Mouse (Mus musculus) embryonic facial prominence, embryonic 12.5 days (tissue): ENCODE measurements around the gene Slc36a3. TPM values are rescaled to one million over a fixed set of nuclear protein-coding genes. Genes with fewer than 3 reads are reported as not detected.

ENCODE experiments used
- ATAC-seq: fragments of 200-750 bp; cut with Nextera tagmentation; 2 replicates; pipeline ENCODE4 v1.8.0; 2017; ENCODE audit not compliant: insufficient number of reproducible peaks, insufficient read depth, low FRiP score, low TSS enrichment
- H3K27ac ChIP-seq: fragments of 300-500 bp; sonication (generic); 2 replicates; pipeline ENCODE4 v1.5.1; 2016; ENCODE audit warnings: mild to moderate bottlenecking
- H3K27me3 ChIP-seq: fragments of 300-500 bp; sonication (generic); 2 replicates; pipeline ENCODE4 v1.6.1; 2016; ENCODE audit warnings: mild to moderate bottlenecking, moderate library complexity
- H3K36me3 ChIP-seq: fragments of 300-500 bp; sonication (generic); 2 replicates; pipeline ENCODE4 v1.6.1; 2016; ENCODE audit warnings: mild to moderate bottlenecking
- H3K4me1 ChIP-seq: fragments of 300-500 bp; sonication (generic); 2 replicates; pipeline ENCODE4 v1.6.1; 2016
- H3K4me2 ChIP-seq: fragments of 300-500 bp; sonication (generic); replicated peaks from 2 replicates; pipeline ENCODE4 v1.6.1; 2016; ENCODE audit warnings: mild to moderate bottlenecking, moderate library complexity
- H3K4me3 ChIP-seq: fragments of 300-500 bp; sonication (generic); 2 replicates; pipeline ENCODE4 v1.5.1; 2016; ENCODE audit warnings: mild to moderate bottlenecking
- H3K9ac ChIP-seq: fragments of 300-500 bp; sonication (generic); 2 replicates; pipeline ENCODE4 v1.6.1; 2016; ENCODE audit warnings: mild to moderate bottlenecking, moderate library complexity
- H3K9me3 ChIP-seq: fragments of 300-500 bp; sonication (generic); 2 replicates; pipeline ENCODE4 v1.6.1; 2016; ENCODE audit warnings: mild to moderate bottlenecking, moderate library complexity
- WGBS: fragments of 180-500 bp; shearing (Covaris S2); methylation state at CpG from one replicate; pipeline ENCODE4 v1.1.7; 2016; 5-methylcytosine and 5-hydroxymethylcytosine counted together
- polyA plus RNA-seq: library from polyadenylated mRNA; unstranded; fragments of >200 nt; fragmentation: Nextera tagmentation; extraction: Ambion mirVana; gene quantifications from 2 replicates; pipeline ENCODE4 v1.2.1, GENCODE M21; 2016

Gene Slc36a3
- not detected in 2 replicates for polyA plus RNA-seq

GRCm38 (mm10) chr11:55151608-55152007 is at the start of gene Slc36a3:
Gene Slc36a3 (minus strand): TSS chr11:55151708.
- Histone ChIP-seq H3K4me2 (no peak within 1 kb of the TSS), H3K36me3 (no peaks in the 10 kb centered on the region), H3K27ac (no peak within 1 kb of the TSS), H3K27me3 (no peaks in the 10 kb centered on the region), H3K4me3 (no peak within 1 kb of the TSS), H3K9me3 (no peaks in the 10 kb centered on the region), H3K9ac (no peak within 1 kb of the TSS), H3K4me1 (no peaks in the 10 kb centered on the region)
- ATAC-seq = no peak
- WGBS = 77% methylated on average over 3 of the region's 3 CpGs

GRCm38 (mm10) chr11:55197740-55198510 is 46.4 kb upstream of the Slc36a3 start:
- no peak for ATAC-seq
- Histone ChIP-seq H3K9me3 (no peaks in the 10 kb centered on the region), H3K27me3 (0 out of 2 replicates have a peak, but pooled peaks cover 3% of the 10 kb centered on the region), H3K4me3 (no peak overlapping the region), H3K4me2 (no peak overlapping the region), H3K27ac (no peak overlapping the region), H3K4me1 (no peaks in the 10 kb centered on the region), H3K9ac (no peak overlapping the region), H3K36me3 (no peaks in the 10 kb centered on the region)
- WGBS = 79% methylated on average over 8 of the region's 8 CpGs

GRCm38 (mm10) chr11:55197086-55197485 is 45.6 kb upstream of the Slc36a3 start:
- Histone ChIP-seq H3K4me2 (no peak overlapping the region), H3K4me3 (no peak overlapping the region), H3K27me3 (no peaks in the 10 kb centered on the region), H3K27ac (no peak overlapping the region), H3K9ac (no peak overlapping the region), H3K36me3 (no peaks in the 10 kb centered on the region), H3K4me1 (no peaks in the 10 kb centered on the region), H3K9me3 (no peaks in the 10 kb centered on the region)
- 67% methylated on average over 6 of the region's 6 CpGs for whole genome bisulfite sequencing
- no peak for ATAC-seq

GRCm38 (mm10) chr11:55190216-55190615 is 38.7 kb upstream of the Slc36a3 start:
- Histone ChIP-seq H3K4me2 (no peak overlapping the region), H3K27ac (no peak overlapping the region), H3K27me3 (no peaks in the 10 kb centered on the region), H3K4me1 (no peaks in the 10 kb centered on the region), H3K9ac (no peak overlapping the region), H3K36me3 (no peaks in the 10 kb centered on the region), H3K9me3 (no peaks in the 10 kb centered on the region), H3K4me3 (no peak overlapping the region)
- no peak for ATAC-seq
- WGBS = 90% methylated on average over 3 of the region's 3 CpGs

GRCm38 (mm10) chr11:55187777-55188176 is 36.3 kb upstream of the Slc36a3 start:
- WGBS = 88% methylated on average over 6 of the region's 6 CpGs
- H3K36me3 ChIP-seq = no peaks in the 10 kb centered on the region
- H3K4me3 ChIP-seq = no peak overlapping the region
- no peak overlapping the region for H3K27ac ChIP-seq
- ATAC-seq = no peak
- no peak overlapping the region for H3K9ac ChIP-seq
- H3K27me3 ChIP-seq = no peaks in the 10 kb centered on the region
- H3K4me1 ChIP-seq = no peaks in the 10 kb centered on the region
- H3K9me3 ChIP-seq = no peaks in the 10 kb centered on the region
- H3K4me2 ChIP-seq = no peak overlapping the region

DNA sequence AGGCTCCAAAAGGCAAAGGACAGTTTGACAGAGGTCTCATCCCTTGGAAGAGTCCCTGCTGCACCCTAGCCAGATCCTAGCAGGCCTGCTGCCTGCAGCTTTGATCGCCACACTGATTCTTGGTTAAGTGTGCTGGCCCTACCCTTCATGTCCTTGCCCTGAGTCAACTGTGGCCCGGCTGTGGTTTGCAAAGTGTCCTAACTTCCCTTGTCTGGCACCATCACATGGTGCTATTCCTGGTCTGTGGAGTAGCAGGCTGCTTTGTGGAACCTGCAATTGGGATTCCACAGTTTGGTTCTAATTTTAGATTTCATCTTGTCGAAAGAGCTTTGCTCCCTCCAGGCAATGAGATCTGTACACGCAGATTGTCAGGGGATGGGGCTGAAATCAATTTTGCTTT is 35.8 kb upstream of the Slc36a3 start:
- H3K4me1 ChIP-seq = no peaks in the 10 kb centered on the region
- WGBS = 67% methylated on average over 4 of the region's 4 CpGs
- H3K4me2 ChIP-seq = no peak overlapping the region

DNA sequence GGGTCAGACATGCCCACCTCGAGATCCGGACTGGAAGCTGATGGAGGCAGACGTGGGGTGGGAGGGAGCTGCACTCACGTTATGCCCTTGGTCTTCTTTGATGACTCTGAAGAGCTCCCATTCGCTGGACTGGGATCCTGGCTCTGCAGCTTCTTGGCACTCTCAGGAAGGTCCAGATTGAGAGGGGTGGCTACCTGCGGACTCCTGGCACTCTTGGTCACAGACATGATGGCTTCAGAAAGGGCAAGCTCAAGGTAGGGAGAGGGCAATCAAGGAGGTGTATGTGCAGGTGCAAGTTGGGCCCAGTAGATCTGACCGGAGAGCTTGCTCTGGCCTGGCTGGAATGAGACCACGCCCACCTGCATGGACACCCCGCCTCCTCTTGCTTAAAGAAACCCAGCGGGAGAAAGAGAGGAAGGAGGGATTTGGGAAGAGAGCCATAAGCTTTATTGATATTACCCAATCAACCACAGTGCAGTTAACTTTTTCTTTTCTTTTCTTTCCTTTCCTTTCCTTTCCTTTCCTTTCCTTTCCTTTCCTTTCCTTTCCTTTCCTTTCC is 33.3 kb upstream of the Slc36a3 start, which contains the start of gene Slc36a2:
TSS of gene Slc36a2 (minus strand) at position 345 of the 559 bp plus-strand sequence.
- Histone ChIP-seq H3K36me3 (no peaks in the 10 kb centered on the region), H3K4me2 (no peak within 1 kb of the TSS), H3K9ac (no peak within 1 kb of the TSS), H3K4me1 (no peaks in the 10 kb centered on the region), H3K27ac (no peak within 1 kb of the TSS), H3K9me3 (no peaks in the 10 kb centered on the region), H3K27me3 (no peaks in the 10 kb centered on the region), H3K4me3 (no peak within 1 kb of the TSS)
- ATAC-seq = no peak
- WGBS = 31% methylated on average over 10 of the region's 10 CpGs

More for the DNA sequence above, 35.8 kb upstream of the Slc36a3 start:
- no peak overlapping the region for H3K4me3 ChIP-seq
- H3K9ac ChIP-seq = no peak overlapping the region
- H3K9me3 ChIP-seq = no peaks in the 10 kb centered on the region
- no peak for ATAC-seq
- H3K27me3 ChIP-seq = no peaks in the 10 kb centered on the region
- no peak overlapping the region for H3K27ac ChIP-seq
- no peaks in the 10 kb centered on the region for H3K36me3 ChIP-seq

GRCm38 (mm10) chr11:55184246-55184645 is 32.7 kb upstream of the Slc36a3 start:
- H3K36me3 ChIP-seq = no peaks in the 10 kb centered on the region
- no peak overlapping the region for H3K4me2 ChIP-seq
- no peak overlapping the region for H3K27ac ChIP-seq
- H3K4me1 ChIP-seq = no peaks in the 10 kb centered on the region
- H3K27me3 ChIP-seq = no peaks in the 10 kb centered on the region
- no peaks in the 10 kb centered on the region for H3K9me3 ChIP-seq
- H3K4me3 ChIP-seq = no peak overlapping the region
- H3K9ac ChIP-seq = no peak overlapping the region
- ATAC-seq = no peak
- WGBS = 75% methylated on average over 5 of the region's 5 CpGs

DNA sequence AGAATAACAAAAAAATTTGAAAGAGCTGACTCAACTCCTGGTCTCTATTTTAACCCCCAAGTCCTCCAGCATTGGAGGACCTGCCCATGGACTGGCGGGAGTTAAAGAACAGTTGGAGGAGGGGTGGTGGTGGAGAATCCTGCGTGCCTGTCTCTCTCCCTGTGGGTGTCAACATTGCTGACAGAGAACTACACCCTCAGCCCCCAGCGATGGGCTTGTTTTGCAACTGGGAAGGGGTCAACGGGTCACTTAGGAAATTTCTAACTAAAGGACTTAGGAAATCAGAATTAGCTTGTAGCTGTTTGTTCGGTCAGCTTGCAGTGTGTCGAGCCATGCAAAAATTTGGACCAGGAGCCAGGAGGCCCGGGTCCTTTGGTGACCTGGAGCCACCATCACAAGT is 31.6 kb upstream of the Slc36a3 start:
- H3K36me3 ChIP-seq = no peaks in the 10 kb centered on the region
- H3K9me3 ChIP-seq = no peaks in the 10 kb centered on the region
- no peak overlapping the region for H3K4me3 ChIP-seq
- no peak overlapping the region for H3K4me2 ChIP-seq
- ATAC-seq = no peak
- WGBS = 35% methylated on average over 7 of the region's 7 CpGs
- no peak overlapping the region for H3K9ac ChIP-seq
- no peaks in the 10 kb centered on the region for H3K4me1 ChIP-seq
- no peak overlapping the region for H3K27ac ChIP-seq
- H3K27me3 ChIP-seq = no peaks in the 10 kb centered on the region

- no peak for ATAC-seq
Observed at GRCm38 (mm10) chr11:55179856-55180255, 28.3 kb upstream of the Slc36a3 start.

DNA sequence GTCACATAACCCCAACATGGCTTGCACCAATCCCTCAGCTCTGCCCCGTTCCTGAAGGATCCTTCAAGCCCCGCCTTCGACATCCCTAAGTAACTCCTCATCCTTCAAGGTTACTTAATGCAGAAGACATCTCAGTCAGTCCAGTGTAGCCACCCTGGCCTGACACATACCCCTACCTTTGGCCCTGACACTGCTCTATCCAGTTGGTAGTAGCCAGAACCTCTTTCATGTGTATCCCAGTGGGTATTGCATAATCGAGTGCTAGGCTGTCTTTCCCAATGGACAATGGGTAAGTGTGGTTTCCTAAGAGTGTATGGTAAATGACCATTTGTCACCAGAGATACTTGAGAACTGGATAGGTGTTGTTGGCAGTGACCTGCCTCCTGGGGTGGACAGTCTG is 27.3 kb upstream of the Slc36a3 start:
- no peak overlapping the region for H3K27ac ChIP-seq
- no peaks in the 10 kb centered on the region for H3K36me3 ChIP-seq
- H3K9ac ChIP-seq = no peak overlapping the region
- H3K4me3 ChIP-seq = no peak overlapping the region
- no peaks in the 10 kb centered on the region for H3K4me1 ChIP-seq
- 83% methylated on average over 4 of the region's 4 CpGs for WGBS
- H3K9me3 ChIP-seq = no peaks in the 10 kb centered on the region
- no peak overlapping the region for H3K4me2 ChIP-seq
- H3K27me3 ChIP-seq = no peaks in the 10 kb centered on the region
- ATAC-seq = no peak

More at GRCm38 (mm10) chr11:55179856-55180255, 28.3 kb upstream of the Slc36a3 start:
- no peak overlapping the region for H3K4me2 ChIP-seq
- no peaks in the 10 kb centered on the region for H3K36me3 ChIP-seq
- H3K4me1 ChIP-seq = no peaks in the 10 kb centered on the region
- WGBS = 89% methylated on average over 3 of the region's 3 CpGs
- no peak overlapping the region for H3K4me3 ChIP-seq
- H3K9ac ChIP-seq = no peak overlapping the region
- H3K27me3 ChIP-seq = no peaks in the 10 kb centered on the region
- H3K9me3 ChIP-seq = no peaks in the 10 kb centered on the region
- no peak overlapping the region for H3K27ac ChIP-seq

GRCm38 (mm10) chr11:55170501-55170900 is 19.0 kb upstream of the Slc36a3 start:
- no peak overlapping the region for H3K4me2 ChIP-seq
- WGBS = 71% methylated on average over 4 of the region's 4 CpGs

More at GRCm38 (mm10) chr11:55170501-55170900, 19.0 kb upstream of the Slc36a3 start:
- Histone ChIP-seq H3K4me3 (no peak overlapping the region), H3K27ac (no peak overlapping the region), H3K9ac (no peak overlapping the region), H3K27me3 (no peaks in the 10 kb centered on the region), H3K4me1 (no peaks in the 10 kb centered on the region), H3K36me3 (no peaks in the 10 kb centered on the region), H3K9me3 (0 out of 2 replicates have a peak, but pooled peaks cover 3% of the 10 kb centered on the region)
- ATAC-seq = no peak
